Mouse (Mus musculus) thymus, adult 2 months (tissue): ENCODE data around the gene Pcdh19.

ENCODE experiments used
- CTCF ChIP-seq: fragments of 200-500 bp; IDR thresholded peaks from 2 replicates; pipeline ENCODE4 v1.5.1; 2012; ENCODE audit warnings: mild to moderate bottlenecking, control low read depth, low read length, moderate library complexity, borderline replicate concordance; ENCODE audit not compliant: control insufficient read depth, poor library complexity, insufficient read depth; ENCODE audit errors: extremely low read depth
- POLR2A ChIP-seq: fragments of 200-500 bp; IDR thresholded peaks from 2 replicates; pipeline ENCODE4 v1.6.1; 2012; ENCODE audit warnings: mild to moderate bottlenecking, low read length, control low read depth, moderate library complexity; ENCODE audit not compliant: control insufficient read depth, poor library complexity, insufficient read depth; ENCODE audit errors: extremely low read depth

GRCm38 (mm10) chrX:133605828-133606227, 83.0 kb downstream of the Pcdh19 start:
- no peak for TF ChIP-seq POLR2A
- TF ChIP-seq CTCF, result no peak
